Mouse (Mus musculus): Measurements from ENCODE around the gene Sptssa. TPM values are rescaled to one million over a fixed set of nuclear protein-coding genes. Genes with fewer than 3 reads are reported as not detected.
A peak's percentile ranks its signal among the peaks of the same experiment; 100 is the strongest.

The Sptssa gene
- total and polyA plus RNA-seq, 2 experiments: 70.2 to 98.6 TPM

- Histone ChIP-seq H3K4me3 (ENCODE audit: insufficient read depth, low read depth, low read length) (no peak overlapping the region), H3K36me3 (ENCODE audit: control insufficient read depth, insufficient read depth, low read length) (no peaks in the 10 kb centered on the region), H3K4me1 (ENCODE audit: control insufficient read depth, insufficient read depth, low read length) (peaks cover 19% of the 10 kb centered on the region), H3K9ac (ENCODE audit: low read depth, low read length) (no peak overlapping the region), H3K27ac (replicated peaks; ENCODE audit: insufficient read depth, low read depth, low read length) (peak overlapping the region; percentile 37), H3K27me3 (ENCODE audit: control insufficient read depth, insufficient read depth, low read length) (no peaks in the 10 kb centered on the region), H3K79me2 (ENCODE audit: control insufficient read depth, insufficient read depth, low read length) (peaks cover 3% of the 10 kb centered on the region; the same call in 1 of the 2 replicates)
- DNase-seq (ENCODE audit: extremely low read depth, low read depth, low spot score): no peak
- TF ChIP-seq POLR2A (IDR thresholded peaks at IDR 0.05; ENCODE audit: extremely low read depth, insufficient read depth, low read length) (no peak), CTCF (IDR thresholded peaks at IDR 0.05; ENCODE audit: low read depth, low read length) (no peak)
- WGBS: 17% methylated on average over 1 of the region's 1 CpGs
Measured at GRCm38 (mm10) chr12:54654741-54655140, 1.6 kb downstream of the Sptssa start.

GRCm38 (mm10) chr12:54654141-54654540, 2.2 kb downstream of the Sptssa start:
- peak overlapping the region; percentile 37 for H3K27ac ChIP-seq (replicated peaks; ENCODE audit: insufficient read depth, low read depth, low read length)
- no peak overlapping the region for H3K4me3 ChIP-seq (ENCODE audit: insufficient read depth, low read depth, low read length)
- peaks cover 19% of the 10 kb centered on the region for H3K4me1 ChIP-seq (ENCODE audit: control insufficient read depth, insufficient read depth, low read length)
- H3K27me3 ChIP-seq (ENCODE audit: control insufficient read depth, insufficient read depth, low read length): no peaks in the 10 kb centered on the region
- WGBS: 14% methylated on average over 4 of the region's 4 CpGs
- TF ChIP-seq CTCF (IDR thresholded peaks at IDR 0.05; ENCODE audit: low read depth, low read length): no peak
- no peak for TF ChIP-seq POLR2A (IDR thresholded peaks at IDR 0.05; ENCODE audit: extremely low read depth, insufficient read depth, low read length)
- no peaks in the 10 kb centered on the region; the same call in 1 of the 2 replicates for H3K36me3 ChIP-seq (ENCODE audit: control insufficient read depth, insufficient read depth, low read length)
- peaks cover 3% of the 10 kb centered on the region; the same call in 1 of the 2 replicates for H3K79me2 ChIP-seq (ENCODE audit: control insufficient read depth, insufficient read depth, low read length)
- peak; percentile 71 for DNase-seq (ENCODE audit: extremely low read depth, low read depth, low spot score)
- peak overlapping the region; percentile 16; the same call in 1 of the 2 replicates for H3K9ac ChIP-seq (ENCODE audit: low read depth, low read length)

- Histone ChIP-seq H3K27ac (replicated peaks; ENCODE audit: insufficient read depth, low read depth, low read length) (no peak overlapping the region), H3K36me3 (ENCODE audit: control insufficient read depth, insufficient read depth, low read length) (no peaks in the 10 kb centered on the region; the same call in 1 of the 2 replicates), H3K4me1 (ENCODE audit: control insufficient read depth, insufficient read depth, low read length) (peaks cover 19% of the 10 kb centered on the region), H3K4me3 (ENCODE audit: insufficient read depth, low read depth, low read length) (no peak overlapping the region), H3K9ac (ENCODE audit: low read depth, low read length) (no peak overlapping the region), H3K27me3 (ENCODE audit: control insufficient read depth, insufficient read depth, low read length) (no peaks in the 10 kb centered on the region), H3K79me2 (ENCODE audit: control insufficient read depth, insufficient read depth, low read length) (peaks cover 3% of the 10 kb centered on the region; the same call in 1 of the 2 replicates)
- no peak for TF ChIP-seq POLR2A (IDR thresholded peaks at IDR 0.05; ENCODE audit: extremely low read depth, insufficient read depth, low read length)
- no peak for TF ChIP-seq CTCF (IDR thresholded peaks at IDR 0.05; ENCODE audit: low read depth, low read length)
- DNase-seq (ENCODE audit: extremely low read depth, low read depth, low spot score): peak; percentile 72
- WGBS: 63% methylated on average over 12 of the region's 12 CpGs
Measured at GRCm38 (mm10) chr12:54652346-54652745, 4.0 kb downstream of the Sptssa start.

DNA sequence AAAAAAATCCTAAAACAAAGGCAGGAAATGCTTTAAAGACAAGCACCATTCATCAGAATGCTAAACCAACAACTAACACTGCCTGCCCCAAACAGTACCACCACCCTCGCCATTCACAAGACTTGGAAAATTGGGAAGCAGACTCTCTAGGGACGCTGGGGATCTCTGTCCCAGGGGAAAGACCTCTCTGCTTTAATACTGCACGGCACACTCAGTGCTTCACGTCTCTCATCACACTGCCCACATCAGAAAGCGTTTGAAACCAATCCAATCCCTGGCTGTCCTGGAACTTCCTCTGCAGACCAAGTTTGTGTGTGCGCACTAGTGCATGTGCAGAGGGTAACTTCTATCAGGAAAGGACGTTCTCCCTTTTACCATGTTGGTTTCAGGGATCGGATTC, 4.6 kb downstream of the Sptssa start:
- DNase-seq (ENCODE audit: extremely low read depth, low read depth, low spot score): no peak
- Histone ChIP-seq H3K79me2 (ENCODE audit: control insufficient read depth, insufficient read depth, low read length) (peaks cover 3% of the 10 kb centered on the region; the same call in 1 of the 2 replicates), H3K36me3 (ENCODE audit: control insufficient read depth, insufficient read depth, low read length) (no peaks in the 10 kb centered on the region; the same call in 1 of the 2 replicates), H3K27me3 (ENCODE audit: control insufficient read depth, insufficient read depth, low read length) (no peaks in the 10 kb centered on the region), H3K9ac (ENCODE audit: low read depth, low read length) (no peak overlapping the region), H3K27ac (replicated peaks; ENCODE audit: insufficient read depth, low read depth, low read length) (no peak overlapping the region), H3K4me3 (ENCODE audit: insufficient read depth, low read depth, low read length) (no peak overlapping the region; the same call in 1 of the 2 replicates), H3K4me1 (ENCODE audit: control insufficient read depth, insufficient read depth, low read length) (peaks cover 19% of the 10 kb centered on the region)
- TF ChIP-seq POLR2A (IDR thresholded peaks at IDR 0.05; ENCODE audit: extremely low read depth, insufficient read depth, low read length): no peak
- no peak for TF ChIP-seq CTCF (IDR thresholded peaks at IDR 0.05; ENCODE audit: low read depth, low read length)
- 67% methylated on average over 8 of the region's 8 CpGs for WGBS

- no peak overlapping the region for H3K9ac ChIP-seq (ENCODE audit: low read depth, low read length)
- peaks cover 3% of the 10 kb centered on the region; the same call in 1 of the 2 replicates for H3K79me2 ChIP-seq (ENCODE audit: control insufficient read depth, insufficient read depth, low read length)
- DNase-seq (ENCODE audit: extremely low read depth, low read depth, low spot score): no peak
- TF ChIP-seq POLR2A (IDR thresholded peaks at IDR 0.05; ENCODE audit: extremely low read depth, insufficient read depth, low read length) (no peak), CTCF (IDR thresholded peaks at IDR 0.05; ENCODE audit: low read depth, low read length) (no peak)
- H3K27ac ChIP-seq (replicated peaks; ENCODE audit: insufficient read depth, low read depth, low read length): no peak overlapping the region
- H3K36me3 ChIP-seq (ENCODE audit: control insufficient read depth, insufficient read depth, low read length): peaks cover 1% of the 10 kb centered on the region; the same call in 1 of the 2 replicates
- H3K4me1 ChIP-seq (ENCODE audit: control insufficient read depth, insufficient read depth, low read length): peaks cover 19% of the 10 kb centered on the region
- H3K27me3 ChIP-seq (ENCODE audit: control insufficient read depth, insufficient read depth, low read length): no peaks in the 10 kb centered on the region
- 80% methylated on average over 1 of the region's 1 CpGs for WGBS
- no peak overlapping the region for H3K4me3 ChIP-seq (ENCODE audit: insufficient read depth, low read depth, low read length)
Measured at GRCm38 (mm10) chr12:54651158-54651557, 5.2 kb downstream of the Sptssa start.

DNA sequence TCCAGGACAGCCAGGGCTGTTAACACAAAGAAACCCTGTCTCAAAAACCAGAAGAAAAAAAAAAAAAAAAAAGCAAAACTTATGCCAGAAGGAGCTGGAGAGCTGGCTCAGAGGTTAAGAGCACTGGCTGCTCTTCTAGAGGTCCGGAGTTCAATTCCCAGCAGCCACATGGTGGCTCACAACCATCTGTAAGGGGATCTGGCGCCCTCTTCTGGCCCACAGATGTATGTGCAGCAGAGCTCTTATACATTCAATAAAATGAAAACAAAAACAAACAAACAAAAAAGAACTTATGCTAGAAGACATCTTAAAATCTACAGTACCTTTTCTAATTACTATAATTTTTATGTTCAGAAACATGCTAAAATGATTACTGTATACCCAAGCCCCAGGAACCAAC, 11.4 kb downstream of the Sptssa start:
- Histone ChIP-seq H3K36me3 (ENCODE audit: control insufficient read depth, insufficient read depth, low read length) (peaks cover 2% of the 10 kb centered on the region; the same call in 1 of the 2 replicates), H3K4me1 (ENCODE audit: control insufficient read depth, insufficient read depth, low read length) (peaks cover 3% of the 10 kb centered on the region), H3K9ac (ENCODE audit: low read depth, low read length) (no peak overlapping the region), H3K27ac (replicated peaks; ENCODE audit: insufficient read depth, low read depth, low read length) (no peak overlapping the region), H3K27me3 (ENCODE audit: control insufficient read depth, insufficient read depth, low read length) (no peaks in the 10 kb centered on the region), H3K4me3 (ENCODE audit: insufficient read depth, low read depth, low read length) (no peak overlapping the region), H3K79me2 (ENCODE audit: control insufficient read depth, insufficient read depth, low read length) (no peaks in the 10 kb centered on the region)
- no peak for DNase-seq (ENCODE audit: extremely low read depth, low read depth, low spot score)
- TF ChIP-seq POLR2A (IDR thresholded peaks at IDR 0.05; ENCODE audit: extremely low read depth, insufficient read depth, low read length): no peak
- TF ChIP-seq CTCF (IDR thresholded peaks at IDR 0.05; ENCODE audit: low read depth, low read length): no peak
- WGBS: 90% methylated on average over 2 of the region's 2 CpGs

All from liver, adult 2 months (tissue).